10 mouse cellular contexts compared by ENCODE assay signal in genomic region chr16:38636682-38637081, GRCm38 (mm10).
DNase-seq lines count a peak whose midpoint lies in the region; ATAC-seq and TF ChIP-seq lines count a peak whose summit lies in the region.
"Had no signal": no experiment of that assay in that cellular context is flagged by ENCODE, and none has a peak within 500 bp of the region (broad histone marks: within the 10 kb centered on the region; RNA-seq: fewer than 3 reads in every experiment).

No protein-coding gene starts in this region.

- no peaks in the 10 kb centered on the region for H3K9me3 ChIP-seq in hindbrain, embryonic 10.5 days
- no peaks in the 10 kb centered on the region for H3K9me3 ChIP-seq in hindbrain, embryonic 14.5 days (ENCODE audit: control insufficient read depth, low read length)
- no peaks in the 10 kb centered on the region for H3K9me3 ChIP-seq in ES-Bruce4 (replicated peaks; ENCODE audit: control insufficient read depth, insufficient read depth, low read length, poor library complexity, severe bottlenecking)
- H3K9me3 ChIP-seq in embryonic facial prominence, embryonic 13.5 days = no peaks in the 10 kb centered on the region
- H3K9me3 ChIP-seq in stomach, postnatal 0 days (ENCODE audit: control insufficient read depth, low read length) = no peaks in the 10 kb centered on the region
- H3K9me3 ChIP-seq: megakaryocyte, embryonic 14.5 days had no signal

- no peak for TF ChIP-seq EP300 in ES-Bruce4 (IDR thresholded peaks at IDR 0.05; ENCODE audit: insufficient read depth, low read depth, low read length)
- no peak for TF ChIP-seq EP300 in stomach, postnatal 0 days (optimal IDR thresholded peaks at IDR 0.05)

- peak; percentile 55 for DNase-seq in hindbrain, embryonic 10.5 days (ENCODE audit: low spot score)
- no peak for DNase-seq in hindbrain, embryonic 14.5 days (ENCODE audit: low spot score)
- peak; percentile 60 for DNase-seq in naive thymus-derived CD4-positive, alpha-beta T cell, adult 2 months (ENCODE audit: low read depth)
- no peak for DNase-seq in stomach, postnatal 0 days (ENCODE audit: low spot score)
- no peak for DNase-seq in adrenal gland, adult 2 months
- no peak for DNase-seq in cerebellum, adult 18-20 months
- DNase-seq: cerebellum, adult 8-10 months had no signal

- no peaks in the 10 kb centered on the region for H3K36me3 ChIP-seq in hindbrain, embryonic 10.5 days
- no peaks in the 10 kb centered on the region for H3K36me3 ChIP-seq in hindbrain, embryonic 14.5 days (replicated peaks; ENCODE audit: control insufficient read depth, insufficient read depth)
- H3K36me3 ChIP-seq in ES-Bruce4 (ENCODE audit: control insufficient read depth, insufficient read depth, low read length, poor library complexity, severe bottlenecking) = no peaks in the 10 kb centered on the region
- H3K36me3 ChIP-seq in embryonic facial prominence, embryonic 13.5 days = peaks cover 12% of the 10 kb centered on the region; the same call in 1 of the 2 replicates
- 0 out of 2 replicates have a peak, but pooled peaks cover 4% of the 10 kb centered on the region for H3K36me3 ChIP-seq in stomach, postnatal 0 days (ENCODE audit: control insufficient read depth, insufficient read depth, low read length)

- no peak for TF ChIP-seq POLR2A in ES-Bruce4 (IDR thresholded peaks at IDR 0.05; ENCODE audit: insufficient read depth, low read length)

- no peak for TF ChIP-seq CTCF in ES-Bruce4 (IDR thresholded peaks at IDR 0.05; ENCODE audit: low read depth, low read length)
- TF ChIP-seq CTCF in stomach, postnatal 0 days (IDR thresholded peaks at IDR 0.05; ENCODE audit: low read depth) = no peak

- 68% methylated on average over 9 of the region's 9 CpGs for WGBS in hindbrain, embryonic 10.5 days
- 74% methylated on average over 9 of the region's 9 CpGs for WGBS in hindbrain, embryonic 14.5 days
- 19% methylated on average over 9 of the region's 9 CpGs for WGBS in embryonic facial prominence, embryonic 13.5 days
- 62% methylated on average over 9 of the region's 9 CpGs for WGBS in stomach, postnatal 0 days

- no peaks in the 10 kb centered on the region for H3K27me3 ChIP-seq in hindbrain, embryonic 10.5 days (ENCODE audit: insufficient read depth, poor library complexity, severe bottlenecking)
- H3K27me3 ChIP-seq in hindbrain, embryonic 14.5 days (ENCODE audit: control insufficient read depth, insufficient read depth, low read length) = no peaks in the 10 kb centered on the region
- no peaks in the 10 kb centered on the region for H3K27me3 ChIP-seq in ES-Bruce4 (ENCODE audit: control insufficient read depth, insufficient read depth, low read length, poor library complexity, severe bottlenecking)
- H3K27me3 ChIP-seq in embryonic facial prominence, embryonic 13.5 days = no peaks in the 10 kb centered on the region
- no peaks in the 10 kb centered on the region for H3K27me3 ChIP-seq in stomach, postnatal 0 days (ENCODE audit: control insufficient read depth, insufficient read depth, low read length)

- no peak for ATAC-seq in hindbrain, embryonic 14.5 days (ENCODE audit: low FRiP score)
- 0 out of 2 replicates have a peak, but pooled peaks have one; percentile 43 for ATAC-seq in embryonic facial prominence, embryonic 13.5 days (ENCODE audit: insufficient number of reproducible peaks, insufficient read depth, low FRiP score, low TSS enrichment, low read depth)
- ATAC-seq in stomach, postnatal 0 days (ENCODE audit: low FRiP score, low TSS enrichment) = no peak

- H3K4me2 ChIP-seq in hindbrain, embryonic 14.5 days (replicated peaks) = no peak overlapping the region
- peak overlapping the region; percentile 27; the same call in 1 of the 2 replicates for H3K4me2 ChIP-seq in embryonic facial prominence, embryonic 13.5 days
- H3K4me2 ChIP-seq in stomach, postnatal 0 days (replicated peaks; ENCODE audit: low read depth) = no peak overlapping the region

- H3K27ac ChIP-seq in hindbrain, embryonic 10.5 days = peak overlapping the region; percentile 66
- no peak overlapping the region for H3K27ac ChIP-seq in hindbrain, embryonic 14.5 days
- no peak overlapping the region for H3K27ac ChIP-seq in ES-Bruce4 (ENCODE audit: insufficient read depth, low read length)
- peak overlapping the region; percentile 57 for H3K27ac ChIP-seq in embryonic facial prominence, embryonic 13.5 days
- H3K27ac ChIP-seq in stomach, postnatal 0 days (replicated peaks) = no peak overlapping the region

- no peak overlapping the region for H3K9ac ChIP-seq in hindbrain, embryonic 14.5 days
- no peak overlapping the region for H3K9ac ChIP-seq in ES-Bruce4 (ENCODE audit: low read depth, poor library complexity, severe bottlenecking)
- no peak overlapping the region for H3K9ac ChIP-seq in embryonic facial prominence, embryonic 13.5 days
- no peak overlapping the region for H3K9ac ChIP-seq in stomach, postnatal 0 days (ENCODE audit: low read length)

- peaks cover 7% of the 10 kb centered on the region; the same call in 1 of the 2 replicates for H3K4me1 ChIP-seq in hindbrain, embryonic 10.5 days (replicated peaks)
- no peaks in the 10 kb centered on the region for H3K4me1 ChIP-seq in hindbrain, embryonic 14.5 days (replicated peaks; ENCODE audit: control insufficient read depth, insufficient read depth, low read length)
- H3K4me1 ChIP-seq in ES-Bruce4 (ENCODE audit: control insufficient read depth, insufficient read depth, low read length) = peaks cover 4% of the 10 kb centered on the region
- H3K4me1 ChIP-seq in embryonic facial prominence, embryonic 13.5 days = peaks cover 14% of the 10 kb centered on the region
- H3K4me1 ChIP-seq in stomach, postnatal 0 days (replicated peaks; ENCODE audit: control insufficient read depth, insufficient read depth) = no peaks in the 10 kb centered on the region
- H3K4me1 ChIP-seq: megakaryocyte, embryonic 14.5 days had no signal

- H3K4me3 ChIP-seq in hindbrain, embryonic 10.5 days = no peak overlapping the region
- H3K4me3 ChIP-seq in hindbrain, embryonic 14.5 days (replicated peaks; ENCODE audit: low read length) = no peak overlapping the region
- peak overlapping the region; percentile 14; the same call in 1 of the 2 replicates for H3K4me3 ChIP-seq in ES-Bruce4 (ENCODE audit: low read depth, low read length)
- no peak overlapping the region for H3K4me3 ChIP-seq in embryonic facial prominence, embryonic 13.5 days
- no peak overlapping the region for H3K4me3 ChIP-seq in stomach, postnatal 0 days (ENCODE audit: low read depth, low read length)
- H3K4me3 ChIP-seq: megakaryocyte, embryonic 14.5 days had no signal

Comparison
In these comparisons a context has a peak if more than half of its experiments do, and no peak if none do; other contexts are left out.
1. DNase-seq: peak in hindbrain, embryonic 10.5 days (single experiment) and naive thymus-derived CD4-positive, alpha-beta T cell, adult 2 months (single experiment); none in hindbrain, embryonic 14.5 days (single experiment), stomach, postnatal 0 days (single experiment), adrenal gland, adult 2 months (single experiment) and cerebellum, adult 18-20 months (0 of 2).
2. H3K27ac ChIP-seq: peak in hindbrain, embryonic 10.5 days (single experiment) and embryonic facial prominence, embryonic 13.5 days (single experiment); none in hindbrain, embryonic 14.5 days (single experiment), ES-Bruce4 (single experiment) and stomach, postnatal 0 days (single experiment).